Mouse (Mus musculus): ENCODE measurements at regions not wholly inside any gene's neighbourhood (a gene's known extent, or its start where the extent isn't known, plus 50 kb on each side); places are given as distances from the start of the nearest gene placed in this dataset.
A peak's percentile ranks its signal among the peaks of the same experiment; 100 is the strongest.

- no peak for DNase-seq (ENCODE audit: low spot score in 2 of 2)
Observed at GRCm38 (mm10) chr13:80188734-80189133, 694.5 kb upstream of the Arrdc3 start.

GRCm38 (mm10) chr13:80195065-80195605 lies 688.0 kb upstream of the Arrdc3 start:
- DNase-seq (ENCODE audit: low spot score in 2 of 2), result no peak

GRCm38 (mm10) chr13:80224110-80224509 lies 659.1 kb upstream of the Arrdc3 start:
- DNase-seq (ENCODE audit: low spot score in 2 of 2), result no peak

DNA sequence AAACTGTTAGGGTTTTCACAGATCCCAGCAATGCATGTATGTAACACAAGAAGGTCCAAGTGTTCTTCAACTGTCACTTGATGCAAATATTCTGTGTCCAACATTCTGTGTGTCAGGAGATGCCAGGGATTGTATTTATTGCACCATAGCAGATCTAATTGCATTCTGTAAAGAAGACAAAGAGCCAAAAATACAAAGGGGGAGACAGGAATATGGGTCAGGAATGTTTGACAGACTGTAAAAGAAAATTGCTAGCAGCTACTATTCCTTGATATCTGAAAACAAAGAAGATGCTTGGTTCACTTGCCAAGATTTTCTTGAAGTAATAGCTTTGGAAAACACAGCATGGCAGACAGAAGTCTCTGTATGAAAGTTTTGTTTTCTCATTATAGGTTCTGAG lies 651.8 kb upstream of the Arrdc3 start:
- DNase-seq (ENCODE audit: low spot score in 2 of 2), result no peak

GRCm38 (mm10) chr13:80235254-80236032 lies 647.7 kb upstream of the Arrdc3 start:
- no peak for DNase-seq (ENCODE audit: low spot score in 2 of 2)

DNA sequence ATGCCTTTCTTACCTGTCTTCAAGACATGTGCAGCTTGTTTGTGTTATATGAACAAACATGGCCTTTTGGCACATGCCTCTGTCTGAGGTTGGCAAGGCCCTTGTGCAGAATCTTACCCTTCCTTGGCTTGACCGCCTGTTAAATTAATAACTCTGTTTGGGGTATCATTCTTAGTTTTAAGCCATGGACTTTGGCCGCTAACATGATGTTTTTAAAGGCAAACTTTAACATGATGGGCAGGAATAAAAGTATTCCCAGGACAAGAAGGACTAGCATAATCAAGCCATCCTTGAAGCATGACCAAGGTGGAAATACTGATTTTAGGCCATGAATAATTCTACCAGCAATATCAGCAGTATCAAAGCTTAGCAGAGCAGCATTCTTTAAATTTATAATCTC lies 620.4 kb upstream of the Arrdc3 start:
- DNase-seq (ENCODE audit: low spot score in 2 of 2), result no peak

DNA sequence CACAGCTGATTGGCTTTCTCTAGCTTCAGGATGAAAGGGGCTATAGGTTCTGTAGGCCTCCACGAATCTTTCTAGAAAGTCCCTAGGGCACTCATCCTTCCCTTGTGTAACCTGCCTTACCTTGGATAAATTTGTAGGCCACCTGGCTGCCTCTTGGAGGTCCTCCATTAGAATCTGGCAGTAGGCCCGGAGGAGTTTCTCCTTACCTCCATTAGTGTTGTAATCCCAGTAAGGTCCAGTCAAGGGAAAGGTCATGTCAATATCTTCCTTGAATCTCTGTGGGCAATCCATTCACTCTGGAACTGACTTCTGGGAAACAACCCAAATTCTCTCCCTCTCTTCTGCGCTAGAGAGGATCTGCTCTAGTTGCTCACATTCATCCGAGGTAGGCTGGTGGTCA lies 616.1 kb upstream of the Arrdc3 start:
- no peak for DNase-seq (ENCODE audit: low spot score in 2 of 2)

- DNase-seq (ENCODE audit: low spot score in 2 of 2), result no peak
Observed at GRCm38 (mm10) chr13:80273976-80274375, 609.2 kb upstream of the Arrdc3 start.

DNA sequence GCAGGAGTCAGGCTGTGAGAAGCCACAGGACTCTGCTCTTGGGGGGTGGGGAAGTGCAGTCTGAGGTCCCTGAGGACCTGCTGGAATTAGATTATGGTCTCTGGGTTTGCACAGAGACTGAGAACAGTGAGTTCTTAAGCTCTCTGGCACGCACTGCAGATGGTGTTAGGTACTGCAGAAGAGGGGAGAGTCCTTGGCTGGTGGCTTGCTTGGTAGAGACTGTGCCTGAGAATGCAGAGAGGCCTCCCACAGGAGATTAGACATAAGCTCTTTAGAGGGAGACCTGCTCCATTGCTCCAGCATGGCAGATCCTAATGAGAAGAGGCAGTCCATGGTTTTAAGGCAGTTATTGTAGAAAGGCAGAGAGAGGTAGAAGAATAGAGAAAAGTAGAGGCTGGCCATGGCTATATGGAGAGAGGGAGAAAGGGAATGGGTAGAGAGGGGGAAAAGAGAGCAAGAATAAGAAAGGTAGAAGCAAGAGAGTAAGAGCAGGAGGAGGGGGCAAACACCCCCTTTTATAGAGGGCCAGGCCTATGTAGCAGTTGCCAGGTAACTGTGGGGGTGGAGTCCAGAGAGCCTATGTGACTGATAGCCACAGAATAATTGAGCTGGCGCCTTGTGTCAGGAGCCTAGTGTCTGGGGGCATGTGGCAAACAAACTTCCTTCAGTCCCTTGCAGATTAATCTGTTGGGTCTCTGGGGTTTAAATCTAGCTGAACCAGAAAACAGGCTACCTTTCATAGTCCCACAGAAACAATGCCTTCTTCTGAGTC lies 591.3 kb upstream of the Arrdc3 start:
- no peak for DNase-seq (ENCODE audit: low spot score in 2 of 2)

DNA sequence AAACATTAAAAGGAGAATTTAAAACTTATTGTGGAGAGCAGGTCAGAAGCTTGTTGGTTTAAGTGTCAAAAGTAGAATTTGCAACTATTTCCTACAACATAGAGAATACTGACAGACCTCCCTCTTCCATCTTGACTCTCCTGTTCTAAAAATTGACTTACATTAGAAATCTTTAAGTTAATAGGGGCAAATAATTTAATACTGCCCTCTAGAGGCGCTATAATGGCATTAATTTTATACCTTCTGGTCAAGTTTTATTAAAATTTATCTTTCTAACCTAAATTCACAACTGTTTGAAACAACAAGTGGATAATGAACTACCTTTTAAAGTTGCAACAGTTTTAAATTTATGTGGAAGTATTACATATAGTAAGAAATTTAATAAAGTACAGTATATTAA lies 587.5 kb upstream of the Arrdc3 start:
- no peak for DNase-seq (ENCODE audit: low spot score in 2 of 2)

DNA sequence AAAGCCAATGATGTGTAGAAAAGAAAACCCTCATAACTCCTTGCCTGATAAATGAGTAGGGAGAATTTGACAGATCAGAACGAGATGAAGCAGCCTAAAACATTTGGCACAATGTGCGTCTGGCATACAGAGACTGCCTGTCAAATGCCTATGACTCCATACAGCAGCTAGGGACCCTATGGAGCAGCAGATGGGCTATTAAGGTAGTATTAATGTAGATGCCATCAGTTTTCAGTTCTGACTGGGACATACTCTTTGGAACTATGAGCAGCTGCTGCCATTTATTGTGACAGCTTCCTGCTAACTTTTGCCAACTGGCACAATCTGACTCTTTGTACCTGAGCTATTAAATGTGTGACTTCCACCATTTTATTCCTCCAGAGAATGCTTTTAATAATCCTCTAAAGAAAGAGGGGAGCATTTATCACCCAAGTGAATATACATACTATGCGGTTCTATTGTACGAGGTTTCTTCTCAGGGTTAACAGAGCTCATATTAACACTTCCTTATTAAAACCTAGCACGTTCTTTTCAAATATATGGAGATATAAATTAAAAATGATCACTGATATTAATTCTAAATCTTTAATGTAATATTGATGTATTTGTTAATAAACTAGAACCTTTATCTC lies 549.0 kb upstream of the Arrdc3 start:
- DNase-seq (ENCODE audit: low spot score in 2 of 2), result peak; percentile 6 to 9

- DNase-seq (ENCODE audit: low spot score in 2 of 2), result no peak
Observed at GRCm38 (mm10) chr13:80334865-80335655, 548.1 kb upstream of the Arrdc3 start.

DNA sequence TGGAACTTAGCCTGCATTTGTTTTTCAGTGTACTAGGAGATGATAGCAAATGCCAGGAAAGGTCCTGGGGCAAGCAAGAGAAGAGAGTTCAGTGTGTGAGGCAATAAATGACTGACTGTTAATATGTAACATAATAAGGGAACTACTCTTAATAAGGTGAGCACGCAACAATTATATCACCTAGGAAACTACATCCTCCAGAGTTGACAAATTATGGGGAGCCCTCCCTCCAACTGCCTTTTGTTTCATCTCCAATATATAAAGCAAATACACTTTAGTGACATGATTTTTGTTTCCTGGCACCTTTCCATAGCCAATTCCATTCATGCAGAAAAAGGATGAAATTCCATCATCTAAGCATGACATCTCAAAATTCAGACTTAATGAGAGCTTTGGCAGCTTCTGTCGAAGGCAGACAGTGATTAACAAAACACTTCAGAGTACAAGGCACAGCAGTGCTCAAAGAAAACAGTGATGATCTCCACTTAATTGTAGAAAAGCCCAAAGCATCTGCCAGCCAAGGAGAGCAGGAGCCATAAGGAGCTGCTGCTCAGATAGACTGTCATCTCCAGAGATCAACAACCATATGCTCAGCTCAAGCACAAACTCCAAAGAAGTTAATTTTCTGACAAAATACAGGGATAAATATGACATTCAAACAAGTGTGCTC lies 536.1 kb upstream of the Arrdc3 start:
- no peak for DNase-seq (ENCODE audit: low spot score in 2 of 2)

DNA sequence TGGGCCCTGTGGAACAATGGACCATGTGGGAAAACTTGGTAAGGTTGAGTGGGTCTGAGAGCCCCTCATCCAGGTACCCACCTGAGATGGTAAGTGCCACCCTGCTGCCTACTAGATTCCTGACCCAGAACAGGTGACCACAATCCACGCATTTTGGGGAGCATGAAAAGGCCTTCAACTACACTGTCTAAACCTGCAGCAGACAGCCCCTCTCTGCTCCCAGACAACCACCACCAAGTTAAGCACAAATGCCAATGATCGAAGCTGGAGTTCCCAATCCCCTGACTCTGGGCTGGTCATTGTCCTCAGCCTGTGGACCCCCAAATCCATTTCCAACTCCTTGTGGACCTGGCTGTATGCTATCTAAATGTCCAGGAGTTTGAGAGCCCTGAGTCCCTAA lies 517.2 kb upstream of the Arrdc3 start:
- no peak for DNase-seq (ENCODE audit: low spot score in 2 of 2)

GRCm38 (mm10) chr13:80370491-80370890 lies 512.7 kb upstream of the Arrdc3 start:
- DNase-seq (ENCODE audit: low spot score in 2 of 2), result no peak

GRCm38 (mm10) chr13:80381280-80381965 lies 501.8 kb upstream of the Arrdc3 start:
- no peak for DNase-seq (ENCODE audit: low spot score in 2 of 2)

GRCm38 (mm10) chr13:80381966-80382666 lies 501.1 kb upstream of the Arrdc3 start:
- DNase-seq (ENCODE audit: low spot score in 2 of 2), result no peak

DNA sequence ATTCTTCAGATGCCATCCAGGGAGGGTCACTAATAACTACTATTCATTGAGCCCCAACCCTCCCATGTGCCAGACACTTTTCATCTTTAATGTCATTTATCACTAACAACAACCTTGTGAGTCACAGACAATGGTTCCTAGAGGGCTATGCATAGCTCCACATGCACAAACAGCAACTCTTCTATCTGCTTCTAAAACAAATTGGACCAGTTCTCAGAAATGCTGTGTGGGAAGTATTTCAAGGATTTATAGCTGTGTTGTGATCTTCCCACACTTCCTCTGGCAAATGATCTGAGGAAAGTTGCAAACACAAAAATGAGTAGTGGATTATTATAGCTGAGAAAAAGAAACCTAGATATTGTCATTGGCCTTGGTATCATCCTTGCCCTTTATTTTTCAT lies 474.3 kb upstream of the Arrdc3 start:
- DNase-seq (ENCODE audit: low spot score in 2 of 2), result no peak

DNA sequence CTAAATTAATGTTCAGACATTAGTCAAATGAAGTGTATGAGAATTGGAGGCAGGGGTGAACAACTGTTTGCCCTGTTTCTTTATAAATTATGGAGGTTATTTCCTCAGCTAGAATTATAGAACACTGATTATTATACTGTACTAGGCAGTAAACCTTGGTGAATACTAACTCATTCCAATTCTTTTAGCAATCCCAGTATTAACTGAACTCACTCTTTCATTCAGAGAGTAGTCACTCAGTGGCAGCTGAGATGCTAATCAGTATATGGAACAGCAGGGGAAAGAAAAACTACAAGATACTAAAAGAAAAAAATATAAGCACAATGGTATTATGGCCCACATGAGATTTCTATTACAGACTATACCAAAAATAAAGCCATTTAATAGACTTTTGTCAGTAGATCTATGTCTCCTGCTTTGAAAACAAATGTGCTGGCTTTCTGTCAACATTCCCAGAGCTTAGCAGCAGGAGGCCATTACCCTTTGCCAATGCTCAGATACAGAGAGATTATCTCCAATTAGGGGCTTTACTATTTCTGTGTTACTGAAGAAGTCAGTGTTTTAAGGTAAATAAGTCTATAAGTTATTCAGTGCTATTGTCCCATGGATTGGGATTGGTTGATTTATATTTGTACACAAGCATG lies 473.3 kb upstream of the Arrdc3 start:
- peak in 1 of 2 experiments; percentile 14 for DNase-seq (ENCODE audit: low spot score in 2 of 2)

All from layer of hippocampus, postnatal 10 days (tissue).